Mouse (Mus musculus): Measurements from ENCODE around the gene Cpox.

DNA sequence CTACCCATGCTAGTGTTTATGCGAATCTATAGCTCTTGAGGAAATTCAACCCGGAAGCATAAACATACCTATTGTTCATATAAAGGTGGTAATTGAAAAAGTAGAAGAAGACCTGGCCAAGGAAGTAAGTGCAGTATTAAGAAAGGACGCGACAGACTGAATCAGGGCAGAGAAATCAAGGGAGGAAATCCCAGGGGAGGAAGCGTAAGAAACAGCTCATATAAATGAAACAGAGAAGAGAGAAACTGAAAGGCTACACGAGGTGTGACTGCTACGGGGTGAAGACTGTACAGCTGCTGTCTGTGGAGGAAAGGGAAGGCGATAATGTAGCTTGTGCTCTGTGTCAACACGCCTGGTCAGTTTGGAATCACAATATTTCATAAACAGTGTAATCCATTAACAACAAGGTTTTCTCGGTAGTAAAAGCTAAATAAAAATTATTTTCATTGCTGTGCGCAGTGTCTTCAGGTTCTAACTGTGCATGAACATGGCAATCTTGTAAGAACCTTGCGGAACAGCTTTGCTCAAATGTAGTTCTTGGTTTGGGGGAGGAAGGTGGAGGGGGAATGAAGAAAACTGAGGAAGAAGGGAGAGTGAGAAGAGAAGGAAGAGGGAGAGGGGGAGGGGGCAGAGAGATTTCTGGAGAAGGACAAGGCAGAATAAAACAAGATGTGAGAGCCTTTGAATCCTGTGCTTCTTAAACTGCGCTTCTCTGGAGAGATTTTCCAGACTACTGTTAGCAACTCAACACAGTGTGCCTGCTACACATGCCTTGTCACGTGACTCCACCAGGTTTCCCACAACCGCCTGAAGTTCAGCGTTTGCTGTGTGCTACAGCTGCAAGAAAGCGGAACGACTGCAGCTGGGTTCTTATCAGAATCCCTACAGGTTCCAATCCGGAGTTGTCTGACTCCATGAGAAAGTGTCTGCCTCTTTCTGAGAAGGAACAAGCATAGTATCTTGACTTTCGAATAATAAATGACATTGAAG, 15.8 kb downstream of the Cpox start:
- TF ChIP-seq CTCF (IDR thresholded peaks at IDR 0.05) (no peak), EP300 (IDR thresholded peaks at IDR 0.05) (no peak)

All from lung, postnatal 0 days (tissue).